Mouse (Mus musculus) c-Kit-positive CD71-negative TER-119-negative erythroid progenitor cells, embryonic 14.5 days (primary cell): ENCODE data around the gene Cdip1.
"Not testable (repeated sequence)": the region's sequence is repeated elsewhere in the genome, so short reads cannot be mapped to it uniquely, and the experiment has no call there.

Experiments used
- DNase-seq: peaks from one replicate; pipeline ENCODE4 v3.0.0-alpha.2; 2013; ENCODE audit warnings: low read depth

Gene Cdip1

GRCm38 (mm10) chr16:4773289-4773970, 16.7 kb downstream of the Cdip1 start:
- no peak for DNase-seq

GRCm38 (mm10) chr16:4768719-4769118, 21.4 kb downstream of the Cdip1 start:
- no peak for DNase-seq

- DNase-seq = no peak
Measured at GRCm38 (mm10) chr16:4767012-4767790, 22.9 kb downstream of the Cdip1 start.

GRCm38 (mm10) chr16:4765852-4766251, 24.2 kb downstream of the Cdip1 start:
- no peak for DNase-seq

GRCm38 (mm10) chr16:4763276-4763675, 26.8 kb downstream of the Cdip1 start:
- peak; percentile 46 for DNase-seq

- DNase-seq = no peak
Measured at GRCm38 (mm10) chr16:4762437-4762836, 27.7 kb downstream of the Cdip1 start.

GRCm38 (mm10) chr16:4756660-4757335, 33.3 kb downstream of the Cdip1 start:
- DNase-seq = not testable (repeated sequence)

- no peak for DNase-seq
Measured at GRCm38 (mm10) chr16:4754045-4754444, 36.0 kb downstream of the Cdip1 start.

- DNase-seq = no peak
Measured at GRCm38 (mm10) chr16:4752155-4752554, 37.9 kb downstream of the Cdip1 start.

- DNase-seq = no peak
Measured at GRCm38 (mm10) chr16:4742186-4742585, 47.9 kb downstream of the Cdip1 start.

- DNase-seq = no peak
Measured at GRCm38 (mm10) chr16:4739994-4740393, 50.1 kb downstream of the Cdip1 start.

GRCm38 (mm10) chr16:4736262-4736661, 53.8 kb downstream of the Cdip1 start:
- no peak for DNase-seq

- no peak for DNase-seq
Measured at GRCm38 (mm10) chr16:4730776-4731358, 59.2 kb downstream of the Cdip1 start.

- no peak for DNase-seq
Measured at GRCm38 (mm10) chr16:4727963-4728362, 62.1 kb downstream of the Cdip1 start.

GRCm38 (mm10) chr16:4727526-4727925, 62.6 kb downstream of the Cdip1 start:
- DNase-seq = no peak

GRCm38 (mm10) chr16:4726528-4727128, 63.5 kb downstream of the Cdip1 start:
- DNase-seq = no peak

GRCm38 (mm10) chr16:4725780-4726527, 64.1 kb downstream of the Cdip1 start, which contains the start of gene Hmox2:
Gene Hmox2, plus strand, starts transcription at chr16:4726361.
- peak; percentile 86 for DNase-seq

GRCm38 (mm10) chr16:4725266-4725665, 64.8 kb downstream of the Cdip1 start:
- DNase-seq = no peak

GRCm38 (mm10) chr16:4722915-4723209, 67.2 kb downstream of the Cdip1 start:
- no peak for DNase-seq

- DNase-seq = no peak
Measured at GRCm38 (mm10) chr16:4722128-4722914, 67.8 kb downstream of the Cdip1 start.
